Mouse (Mus musculus): ENCODE measurements at regions not wholly inside any gene's neighbourhood (a gene's known extent, or its start where the extent isn't known, plus 50 kb on each side); places are given as distances from the start of the nearest gene placed in this dataset.

- TF ChIP-seq CTCF (IDR thresholded peaks at IDR 0.05; ENCODE audit: extremely low read depth, insufficient read depth, low read length) (no peak), POLR2A (IDR thresholded peaks at IDR 0.05; ENCODE audit: extremely low read depth, insufficient read depth, low read length) (no peak)
Observed at GRCm38 (mm10) chr6:143368646-143369045, 201.6 kb downstream of the Etnk1 start.

All from cortical plate, adult 2 months (tissue).